Mouse (Mus musculus) kidney, embryonic 15.5 days (tissue): Measurements from ENCODE around the gene Kifc1. TPM values are rescaled to one million over a fixed set of nuclear protein-coding genes. Genes with fewer than 3 reads are reported as not detected.
A peak's percentile ranks its signal among the peaks of the same experiment; 100 is the strongest.

Experiments used
- ATAC-seq: fragments of 200-750 bp; cut with Nextera tagmentation; replicated peaks from 2 replicates; pipeline ENCODE4 v1.8.0; 2017; ENCODE audit warnings: moderate TSS enrichment; ENCODE audit not compliant: low FRiP score
- H3K27ac ChIP-seq: fragments of 300-500 bp; sonication (generic); 2 replicates; pipeline ENCODE4 v1.5.1; 2015; ENCODE audit warnings: mild to moderate bottlenecking, inconsistent platforms
- H3K27me3 ChIP-seq: fragments of 300-500 bp; sonication (generic); 2 replicates; pipeline ENCODE4 v1.6.1; 2015; ENCODE audit warnings: inconsistent platforms
- H3K36me3 ChIP-seq: fragments of 300-500 bp; sonication (generic); 2 replicates; pipeline ENCODE4 v1.6.1; 2015; ENCODE audit warnings: inconsistent platforms
- H3K4me1 ChIP-seq: fragments of 300-500 bp; sonication (generic); 2 replicates; pipeline ENCODE4 v1.6.1; 2015; ENCODE audit warnings: inconsistent platforms
- H3K4me2 ChIP-seq: fragments of 300-500 bp; sonication (generic); 2 replicates; pipeline ENCODE4 v1.6.1; 2015; ENCODE audit warnings: moderate library complexity, mild to moderate bottlenecking, inconsistent platforms
- H3K4me3 ChIP-seq: fragments of 300-500 bp; sonication (generic); replicated peaks from 2 replicates; pipeline ENCODE4 v1.5.1; 2015; ENCODE audit warnings: mild to moderate bottlenecking, inconsistent platforms
- H3K9ac ChIP-seq: fragments of 300-500 bp; sonication (generic); 2 replicates; pipeline ENCODE4 v1.6.1; 2015; ENCODE audit warnings: mild to moderate bottlenecking, inconsistent platforms
- H3K9me3 ChIP-seq: fragments of 300-500 bp; sonication (generic); replicated peaks from 2 replicates; pipeline ENCODE4 v1.6.1; 2016; ENCODE audit warnings: inconsistent platforms
- WGBS: fragments of 180-500 bp; shearing (Covaris S2); methylation state at CpG from one replicate; pipeline ENCODE4 v1.1.7; 2015; ENCODE audit warnings: mixed read lengths; 5-methylcytosine and 5-hydroxymethylcytosine counted together
- polyA plus RNA-seq: library from polyadenylated mRNA; unstranded; fragments of >200 nt; fragmentation: Nextera tagmentation; extraction: Ambion mirVana; gene quantifications from 2 replicates; pipeline ENCODE4 v1.2.1, GENCODE M21; 2015

Gene Kifc1
- polyA plus RNA-seq: 8.2 and 9.1 TPM in 2 replicates

DNA sequence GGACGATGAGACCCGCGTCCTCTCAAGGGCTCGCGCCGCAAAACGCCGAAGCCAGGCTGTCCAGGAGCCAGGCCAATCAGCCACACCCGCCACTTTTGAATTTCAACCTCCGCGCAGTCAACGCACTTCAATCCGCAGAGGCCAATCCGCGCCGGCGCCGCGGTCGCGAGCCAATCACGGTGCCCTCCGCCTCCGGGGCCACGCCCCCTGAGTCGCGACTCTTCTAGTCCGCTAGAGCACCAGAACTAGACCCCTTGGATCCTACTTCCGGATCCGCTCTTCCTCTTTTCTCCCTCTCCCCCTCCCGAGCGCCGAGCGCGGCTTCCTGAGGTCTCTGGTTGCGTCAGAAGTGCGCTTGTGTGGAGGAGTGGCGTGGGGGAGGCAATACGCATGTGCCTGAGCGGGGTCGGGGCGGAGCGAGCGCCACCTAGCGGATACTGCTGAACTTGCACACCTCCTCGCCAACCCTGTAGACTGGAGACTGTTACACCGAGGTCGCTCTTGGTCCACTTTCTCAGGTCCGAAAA is at the start of gene Kifc1:
Gene Kifc1, minus strand, starts transcription at position 129 of the 527 bp plus-strand sequence.
- Histone ChIP-seq H3K9ac (peak within 1 kb of the TSS; percentile 68), H3K27me3 (no peaks in the 10 kb centered on the region), H3K4me1 (peaks cover 18% of the 10 kb centered on the region), H3K9me3 (no peaks in the 10 kb centered on the region), H3K4me2 (peak within 1 kb of the TSS; percentile 63), H3K36me3 (peaks cover 11% of the 10 kb centered on the region), H3K4me3 (peak within 1 kb of the TSS; percentile 71), H3K27ac (peak within 1 kb of the TSS; percentile 78)
- peak; percentile 99 for ATAC-seq
- WGBS: under 1% methylated on average over 49 of the region's 49 CpGs

DNA sequence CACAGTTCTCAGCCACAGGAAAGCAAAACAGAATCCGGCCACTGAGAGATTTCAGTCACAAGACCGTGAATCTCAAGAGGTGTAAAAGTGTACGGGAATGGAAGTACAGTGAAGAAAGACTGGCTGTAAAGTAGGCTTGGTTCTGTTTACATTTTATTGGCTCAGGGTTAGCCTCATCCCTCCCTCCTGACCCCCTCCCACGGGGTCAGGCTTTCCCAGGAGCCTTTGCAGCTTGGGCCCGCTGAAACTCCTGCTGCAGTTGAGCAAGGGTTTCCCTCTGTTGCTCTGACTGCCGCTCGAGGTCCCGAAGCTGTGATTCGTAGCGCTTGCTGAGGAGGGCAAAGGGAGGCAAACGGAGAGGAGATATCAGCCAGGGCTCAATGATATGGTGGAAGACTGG is 48.3 kb upstream of the Kifc1 start:
- Histone ChIP-seq H3K36me3 (peaks cover 56% of the 10 kb centered on the region), H3K4me1 (peaks cover 25% of the 10 kb centered on the region), H3K27ac (no peak overlapping the region), H3K9ac (peak overlapping the region; percentile 86; the same call in 1 of the 2 replicates), H3K4me3 (peak overlapping the region; percentile 90), H3K4me2 (peak overlapping the region; percentile 94), H3K9me3 (no peaks in the 10 kb centered on the region), H3K27me3 (no peaks in the 10 kb centered on the region)
- WGBS: 67% methylated on average over 11 of the region's 11 CpGs
- ATAC-seq: no peak

- no peak overlapping the region for H3K4me3 ChIP-seq
- H3K27ac ChIP-seq: no peak overlapping the region
- 84% methylated on average over 15 of the region's 15 CpGs for WGBS
- ATAC-seq: no peak
- H3K9ac ChIP-seq: no peak overlapping the region
- no peak overlapping the region for H3K4me2 ChIP-seq
- H3K36me3 ChIP-seq: peaks cover 57% of the 10 kb centered on the region
- H3K27me3 ChIP-seq: no peaks in the 10 kb centered on the region
- peaks cover 22% of the 10 kb centered on the region for H3K4me1 ChIP-seq
- H3K9me3 ChIP-seq: no peaks in the 10 kb centered on the region
Observed at GRCm38 (mm10) chr17:33936993-33937392, 46.5 kb upstream of the Kifc1 start.

- Histone ChIP-seq H3K36me3 (peaks cover 57% of the 10 kb centered on the region), H3K27ac (no peak overlapping the region), H3K27me3 (no peaks in the 10 kb centered on the region), H3K4me2 (no peak overlapping the region), H3K4me1 (peaks cover 21% of the 10 kb centered on the region), H3K4me3 (no peak overlapping the region), H3K9me3 (no peaks in the 10 kb centered on the region), H3K9ac (no peak overlapping the region)
- WGBS: 81% methylated on average over 21 of the region's 21 CpGs
- no peak for ATAC-seq
Observed at GRCm38 (mm10) chr17:33935422-33936055, 45.1 kb upstream of the Kifc1 start.

DNA sequence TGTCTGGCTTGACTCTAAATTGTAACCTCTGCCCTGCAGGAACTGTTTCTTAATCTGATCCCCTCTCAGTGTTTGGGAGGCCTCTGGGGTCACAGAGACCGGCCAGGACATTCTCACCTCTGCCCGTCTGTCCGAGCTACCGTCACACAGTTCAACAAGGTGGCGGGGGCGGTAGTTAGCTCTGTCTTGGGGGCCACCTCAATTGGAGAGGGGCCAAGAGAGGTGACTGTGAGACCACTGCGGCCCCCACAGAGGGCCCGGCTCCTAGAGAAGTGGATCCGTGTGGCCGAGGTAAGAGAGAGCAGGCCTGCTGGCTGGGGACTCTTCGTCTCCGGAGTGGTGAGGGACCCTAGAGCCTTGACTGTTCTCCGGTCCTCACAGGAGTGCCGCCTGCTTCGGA is 42.5 kb upstream of the Kifc1 start:
- H3K9ac ChIP-seq: no peak overlapping the region
- H3K4me2 ChIP-seq: no peak overlapping the region
- 90% methylated on average over 15 of the region's 15 CpGs for WGBS
- H3K4me3 ChIP-seq: no peak overlapping the region
- H3K36me3 ChIP-seq: peaks cover 46% of the 10 kb centered on the region
- H3K27ac ChIP-seq: no peak overlapping the region
- ATAC-seq: no peak
- no peaks in the 10 kb centered on the region for H3K9me3 ChIP-seq
- no peaks in the 10 kb centered on the region for H3K27me3 ChIP-seq
- H3K4me1 ChIP-seq: peaks cover 21% of the 10 kb centered on the region

DNA sequence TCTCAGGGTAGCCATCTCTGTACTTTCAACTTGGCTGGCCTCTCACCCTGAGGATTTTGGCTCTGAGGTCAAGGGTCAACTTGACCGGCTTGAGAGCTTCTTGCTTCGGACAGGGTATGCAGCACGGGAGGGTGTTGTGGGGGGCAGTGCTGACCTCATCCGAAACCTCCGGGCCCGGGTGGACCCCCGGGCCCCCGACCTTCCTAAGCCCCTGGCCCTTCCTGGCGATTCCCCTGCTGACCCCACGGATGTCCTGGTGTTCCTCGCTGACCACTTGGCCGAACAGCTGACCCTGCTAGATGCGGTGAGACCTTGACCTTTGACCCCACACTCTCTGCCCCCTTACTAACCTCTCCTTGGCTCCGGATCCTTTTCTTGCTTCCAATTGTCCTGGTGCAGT is 42.0 kb upstream of the Kifc1 start:
- 86% methylated on average over 14 of the region's 14 CpGs for WGBS
- ATAC-seq: no peak

DNA sequence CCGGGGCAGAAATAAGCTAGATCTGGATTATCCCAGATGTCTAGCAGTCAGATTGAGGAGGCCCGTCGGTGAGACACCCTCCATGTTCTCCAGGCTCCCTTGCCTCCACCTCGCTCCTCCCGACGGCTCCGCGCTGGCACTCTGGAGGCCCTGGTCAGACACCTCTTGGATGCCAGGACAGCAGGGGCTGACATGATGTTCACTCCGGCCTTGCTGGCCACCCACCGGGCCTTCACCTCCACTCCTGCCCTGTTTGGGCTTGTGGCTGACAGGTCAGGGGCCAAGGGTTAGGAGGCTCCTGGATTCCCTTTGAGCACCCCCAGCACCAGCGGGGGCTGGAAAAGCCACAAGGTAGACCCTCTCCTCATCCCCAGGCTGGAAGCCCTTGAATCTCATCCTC is 41.5 kb upstream of the Kifc1 start:
- no peak for ATAC-seq
- WGBS: 93% methylated on average over 11 of the region's 11 CpGs
- H3K4me1 ChIP-seq: peaks cover 24% of the 10 kb centered on the region
- no peaks in the 10 kb centered on the region for H3K9me3 ChIP-seq
- no peak overlapping the region for H3K9ac ChIP-seq
- no peak overlapping the region for H3K4me2 ChIP-seq
- no peak overlapping the region for H3K4me3 ChIP-seq
- H3K27me3 ChIP-seq: no peaks in the 10 kb centered on the region
- H3K27ac ChIP-seq: no peak overlapping the region
- peaks cover 41% of the 10 kb centered on the region for H3K36me3 ChIP-seq

More for the DNA sequence above, 42.0 kb upstream of the Kifc1 start:
- H3K27ac ChIP-seq: no peak overlapping the region
- H3K4me2 ChIP-seq: no peak overlapping the region
- H3K36me3 ChIP-seq: peaks cover 44% of the 10 kb centered on the region
- no peak overlapping the region for H3K9ac ChIP-seq
- H3K9me3 ChIP-seq: no peaks in the 10 kb centered on the region
- peaks cover 24% of the 10 kb centered on the region for H3K4me1 ChIP-seq
- H3K27me3 ChIP-seq: no peaks in the 10 kb centered on the region
- H3K4me3 ChIP-seq: no peak overlapping the region

GRCm38 (mm10) chr17:33931159-33931866 is 40.9 kb upstream of the Kifc1 start:
- H3K4me1 ChIP-seq: peaks cover 24% of the 10 kb centered on the region
- H3K36me3 ChIP-seq: peaks cover 38% of the 10 kb centered on the region
- peak overlapping the region; percentile 99 for H3K4me2 ChIP-seq
- ATAC-seq: no peak
- H3K9me3 ChIP-seq: no peaks in the 10 kb centered on the region
- no peak overlapping the region for H3K27ac ChIP-seq
- WGBS: 38% methylated on average over 18 of the region's 18 CpGs
- peak overlapping the region; percentile 87 for H3K4me3 ChIP-seq
- no peaks in the 10 kb centered on the region for H3K27me3 ChIP-seq
- H3K9ac ChIP-seq: peak overlapping the region; percentile 90

- peak overlapping the region; percentile 87 for H3K4me3 ChIP-seq
- peak overlapping the region; percentile 98 for H3K27ac ChIP-seq
- ATAC-seq: peak; percentile 16; the same call in 1 of the 2 replicates
- peaks cover 24% of the 10 kb centered on the region for H3K4me1 ChIP-seq
- peak overlapping the region; percentile 99 for H3K4me2 ChIP-seq
- no peaks in the 10 kb centered on the region for H3K27me3 ChIP-seq
- peaks cover 36% of the 10 kb centered on the region for H3K36me3 ChIP-seq
- peak overlapping the region; percentile 90 for H3K9ac ChIP-seq
- under 1% methylated on average over 45 of the region's 45 CpGs for WGBS
- H3K9me3 ChIP-seq: no peaks in the 10 kb centered on the region
Observed at GRCm38 (mm10) chr17:33930280-33931158, 40.1 kb upstream of the Kifc1 start.

DNA sequence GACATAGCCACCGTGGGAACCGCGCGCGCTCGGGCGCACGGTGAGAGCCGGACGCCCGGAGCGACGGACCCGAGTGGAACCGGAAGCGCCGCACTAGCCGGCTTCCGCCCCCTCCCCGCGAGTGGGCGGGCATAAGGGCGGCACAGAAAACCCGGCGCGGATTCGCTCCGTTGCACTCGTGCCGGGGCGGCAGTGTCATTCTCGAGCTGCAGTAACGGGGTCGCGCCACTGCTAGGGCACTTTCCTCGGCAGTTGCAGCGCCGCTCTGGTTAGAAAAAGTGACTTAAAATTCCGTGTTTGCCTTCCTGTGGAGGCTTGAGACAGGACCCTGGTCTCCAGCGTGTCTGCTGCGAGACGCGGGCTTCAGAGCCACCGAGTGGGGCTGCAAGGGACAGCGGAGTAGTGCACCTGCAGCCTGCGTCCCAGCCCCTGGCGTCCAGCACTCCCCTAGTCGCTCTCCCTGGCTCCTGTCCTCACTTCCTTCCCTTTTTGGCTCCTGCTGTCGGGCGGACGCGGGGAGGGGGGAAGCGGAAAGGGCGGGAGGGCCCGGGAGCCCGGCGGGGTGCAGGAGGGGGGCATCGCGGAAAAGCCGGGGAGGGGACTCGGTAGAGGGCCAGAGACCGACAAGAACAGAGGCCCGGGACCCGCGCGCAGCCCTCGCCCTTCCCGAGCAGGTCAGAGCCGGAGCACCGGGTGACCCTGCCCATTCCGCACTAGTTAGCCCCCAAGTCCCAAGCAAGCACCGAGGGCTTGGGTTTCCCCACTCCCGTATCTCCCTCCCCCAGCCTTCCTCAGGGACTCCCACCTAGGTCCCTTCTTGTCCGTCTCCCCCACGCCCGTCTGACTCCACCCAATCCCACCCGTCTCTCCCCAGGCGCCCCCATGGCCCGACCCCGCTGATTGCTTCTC is 39.2 kb upstream of the Kifc1 start, which contains the start of gene Rgl2:
Gene Rgl2, plus strand, starts transcription at position 173 of the 909 bp plus-strand sequence.
- Histone ChIP-seq H3K36me3 (peaks cover 33% of the 10 kb centered on the region), H3K27ac (peak within 1 kb of the TSS; percentile 98), H3K4me3 (peak within 1 kb of the TSS; percentile 87), H3K9me3 (no peaks in the 10 kb centered on the region), H3K4me2 (peak within 1 kb of the TSS; percentile 99), H3K27me3 (no peaks in the 10 kb centered on the region), H3K9ac (peak within 1 kb of the TSS; percentile 90), H3K4me1 (peaks cover 24% of the 10 kb centered on the region)
- ATAC-seq: peak; percentile 83
- under 1% methylated on average over 79 of the region's 80 CpGs for WGBS
